Mouse (Mus musculus): ENCODE results near the gene Fcho2. TPM values are rescaled to one million over a fixed set of nuclear protein-coding genes. Genes with fewer than 3 reads are reported as not detected.
A peak's percentile ranks its signal among the peaks of the same experiment; 100 is the strongest.

The Fcho2 gene
- polyA plus RNA-seq, 1 experiment from 2014 or later: 38.6 TPM

GRCm38 (mm10) chr13:98700661-98701308, 114.5 kb downstream of the Fcho2 start:
- H3K4me1 ChIP-seq (replicated peaks): peaks cover 29% of the 10 kb centered on the region
- H3K36me3 ChIP-seq: no peaks in the 10 kb centered on the region
- peak; percentile 31 for ATAC-seq
- H3K9ac ChIP-seq: no peak overlapping the region
- 39% methylated on average over 10 of the region's 10 CpGs for WGBS
- no peaks in the 10 kb centered on the region for H3K9me3 ChIP-seq
- H3K4me3 ChIP-seq (replicated peaks): no peak overlapping the region
- peak overlapping the region; percentile 88 for H3K27ac ChIP-seq
- no peaks in the 10 kb centered on the region for H3K27me3 ChIP-seq (replicated peaks)
- H3K4me2 ChIP-seq (replicated peaks): peak overlapping the region; percentile 38

- ATAC-seq: peak; percentile 58
- Histone ChIP-seq H3K9ac (no peak overlapping the region), H3K36me3 (no peaks in the 10 kb centered on the region), H3K27ac (peak overlapping the region; percentile 88), H3K27me3 (replicated peaks) (no peaks in the 10 kb centered on the region), H3K9me3 (no peaks in the 10 kb centered on the region), H3K4me2 (replicated peaks) (peak overlapping the region; percentile 38), H3K4me1 (replicated peaks) (peaks cover 31% of the 10 kb centered on the region), H3K4me3 (replicated peaks) (no peak overlapping the region)
- 43% methylated on average over 5 of the region's 5 CpGs for WGBS
Measured at GRCm38 (mm10) chr13:98699982-98700540, 115.2 kb downstream of the Fcho2 start.

GRCm38 (mm10) chr13:98699051-98699744, 116.1 kb downstream of the Fcho2 start:
- Histone ChIP-seq H3K36me3 (no peaks in the 10 kb centered on the region), H3K9me3 (no peaks in the 10 kb centered on the region), H3K27me3 (replicated peaks) (peaks cover 4% of the 10 kb centered on the region; the same call in 1 of the 2 replicates), H3K4me3 (replicated peaks) (no peak overlapping the region), H3K4me1 (replicated peaks) (peaks cover 36% of the 10 kb centered on the region), H3K27ac (peak overlapping the region; percentile 88), H3K9ac (no peak overlapping the region), H3K4me2 (replicated peaks) (peak overlapping the region; percentile 38)
- WGBS: 20% methylated on average over 14 of the region's 14 CpGs
- peak; percentile 61 for ATAC-seq

- Histone ChIP-seq H3K9ac (no peak overlapping the region), H3K36me3 (no peaks in the 10 kb centered on the region), H3K27ac (peak overlapping the region; percentile 80), H3K4me3 (replicated peaks) (no peak overlapping the region), H3K4me2 (replicated peaks) (no peak overlapping the region; the same call in 1 of the 2 replicates), H3K27me3 (replicated peaks) (peaks cover 4% of the 10 kb centered on the region; the same call in 1 of the 2 replicates), H3K9me3 (no peaks in the 10 kb centered on the region), H3K4me1 (replicated peaks) (peaks cover 37% of the 10 kb centered on the region)
- 87% methylated on average over 3 of the region's 3 CpGs for WGBS
- ATAC-seq: no peak
Measured at GRCm38 (mm10) chr13:98696716-98697115, 118.5 kb downstream of the Fcho2 start.

- H3K4me1 ChIP-seq (replicated peaks): peaks cover 40% of the 10 kb centered on the region
- peak overlapping the region; percentile 74 for H3K4me2 ChIP-seq (replicated peaks)
- peaks cover 4% of the 10 kb centered on the region; the same call in 1 of the 2 replicates for H3K27me3 ChIP-seq (replicated peaks)
- WGBS: 17% methylated on average over 2 of the region's 2 CpGs
- H3K9ac ChIP-seq: peak overlapping the region; percentile 62
- no peaks in the 10 kb centered on the region for H3K9me3 ChIP-seq
- no peak for ATAC-seq
- no peaks in the 10 kb centered on the region for H3K36me3 ChIP-seq
- H3K4me3 ChIP-seq (replicated peaks): peak overlapping the region; percentile 47
- peak overlapping the region; percentile 80 for H3K27ac ChIP-seq
Measured at GRCm38 (mm10) chr13:98695546-98695945, 119.7 kb downstream of the Fcho2 start.

- no peaks in the 10 kb centered on the region for H3K36me3 ChIP-seq
Measured at GRCm38 (mm10) chr13:98694773-98695314, 120.4 kb downstream of the Fcho2 start, which contains the start of gene Tmem171. Gene Tmem171, minus strand, starts transcription at chr13:98694834.

GRCm38 (mm10) chr13:98693316-98693715, 121.9 kb downstream of the Fcho2 start:
- Histone ChIP-seq H3K4me1 (replicated peaks) (peaks cover 32% of the 10 kb centered on the region), H3K4me2 (replicated peaks) (peak overlapping the region; percentile 74), H3K4me3 (replicated peaks) (peak overlapping the region; percentile 47), H3K27me3 (replicated peaks) (peaks cover 4% of the 10 kb centered on the region; the same call in 1 of the 2 replicates), H3K9me3 (no peaks in the 10 kb centered on the region), H3K36me3 (no peaks in the 10 kb centered on the region), H3K27ac (peak overlapping the region; percentile 13), H3K9ac (no peak overlapping the region)
- no peak for ATAC-seq
- WGBS: 75% methylated on average over 11 of the region's 11 CpGs

More at GRCm38 (mm10) chr13:98694773-98695314, 120.4 kb downstream of the Fcho2 start, which contains the start of gene Tmem171:
- peak within 1 kb of the TSS; percentile 47 for H3K4me3 ChIP-seq (replicated peaks)
- peaks cover 4% of the 10 kb centered on the region; the same call in 1 of the 2 replicates for H3K27me3 ChIP-seq (replicated peaks)
- 3% methylated on average over 43 of the region's 44 CpGs for WGBS
- peak; percentile 71 for ATAC-seq
- peak within 1 kb of the TSS; percentile 80 for H3K27ac ChIP-seq
- peaks cover 38% of the 10 kb centered on the region for H3K4me1 ChIP-seq (replicated peaks)
- peak within 1 kb of the TSS; percentile 74 for H3K4me2 ChIP-seq (replicated peaks)
- H3K9ac ChIP-seq: peak within 1 kb of the TSS; percentile 62
- H3K9me3 ChIP-seq: no peaks in the 10 kb centered on the region

GRCm38 (mm10) chr13:98691956-98692515, 123.2 kb downstream of the Fcho2 start:
- 0 out of 2 replicates have a peak overlapping the region, but pooled peaks have one; percentile 4 for H3K4me3 ChIP-seq (replicated peaks)
- H3K36me3 ChIP-seq: no peaks in the 10 kb centered on the region
- peaks cover 32% of the 10 kb centered on the region for H3K4me1 ChIP-seq (replicated peaks)
- no peak overlapping the region for H3K27ac ChIP-seq
- ATAC-seq: no peak
- WGBS: 88% methylated on average over 13 of the region's 13 CpGs
- peak overlapping the region; percentile 48 for H3K4me2 ChIP-seq (replicated peaks)
- no peaks in the 10 kb centered on the region for H3K9me3 ChIP-seq
- peaks cover 4% of the 10 kb centered on the region; the same call in 1 of the 2 replicates for H3K27me3 ChIP-seq (replicated peaks)
- peak overlapping the region; percentile 17; the same call in 1 of the 2 replicates for H3K9ac ChIP-seq

GRCm38 (mm10) chr13:98690886-98691285, 124.4 kb downstream of the Fcho2 start:
- H3K4me2 ChIP-seq (replicated peaks): peak overlapping the region; percentile 48
- no peak overlapping the region for H3K9ac ChIP-seq
- H3K4me1 ChIP-seq (replicated peaks): peaks cover 27% of the 10 kb centered on the region
- H3K4me3 ChIP-seq (replicated peaks): no peak overlapping the region
- no peaks in the 10 kb centered on the region for H3K9me3 ChIP-seq
- H3K36me3 ChIP-seq: no peaks in the 10 kb centered on the region
- no peak for ATAC-seq
- H3K27me3 ChIP-seq (replicated peaks): peaks cover 4% of the 10 kb centered on the region; the same call in 1 of the 2 replicates
- 83% methylated on average over 11 of the region's 11 CpGs for WGBS
- no peak overlapping the region for H3K27ac ChIP-seq

GRCm38 (mm10) chr13:98689605-98690290, 125.5 kb downstream of the Fcho2 start:
- H3K9ac ChIP-seq: no peak overlapping the region

GRCm38 (mm10) chr13:98687931-98688330, 127.3 kb downstream of the Fcho2 start:
- Histone ChIP-seq H3K36me3 (no peaks in the 10 kb centered on the region), H3K4me3 (replicated peaks) (no peak overlapping the region), H3K27me3 (replicated peaks) (no peaks in the 10 kb centered on the region), H3K4me1 (replicated peaks) (peaks cover 18% of the 10 kb centered on the region), H3K4me2 (replicated peaks) (no peak overlapping the region), H3K27ac (no peak overlapping the region), H3K9ac (no peak overlapping the region), H3K9me3 (no peaks in the 10 kb centered on the region)
- no peak for ATAC-seq
- 72% methylated on average over 9 of the region's 9 CpGs for WGBS

More at GRCm38 (mm10) chr13:98689605-98690290, 125.5 kb downstream of the Fcho2 start:
- 41% methylated on average over 11 of the region's 11 CpGs for WGBS
- peak overlapping the region; percentile 48 for H3K27ac ChIP-seq
- peak overlapping the region; percentile 48 for H3K4me2 ChIP-seq (replicated peaks)
- H3K4me3 ChIP-seq (replicated peaks): 0 out of 2 replicates have a peak overlapping the region, but pooled peaks have one; percentile 2
- no peaks in the 10 kb centered on the region for H3K9me3 ChIP-seq
- no peak for ATAC-seq
- no peaks in the 10 kb centered on the region for H3K36me3 ChIP-seq
- peaks cover 2% of the 10 kb centered on the region; the same call in 1 of the 2 replicates for H3K27me3 ChIP-seq (replicated peaks)
- peaks cover 20% of the 10 kb centered on the region for H3K4me1 ChIP-seq (replicated peaks)

Data from intestine, embryonic 15.5 days (tissue).